Mouse (Mus musculus): ENCODE measurements around the gene Bricd5. TPM values are rescaled to one million over a fixed set of nuclear protein-coding genes. Genes with fewer than 3 reads are reported as not detected.

Bricd5 gene
- polyA plus RNA-seq, 1 experiment from 2014 or later, result not detected

GRCm38 (mm10) chr17:24490399-24490798 is 16.7 kb downstream of the Bricd5 start:
- peak overlapping the region; percentile 90 for H3K4me3 ChIP-seq (replicated peaks)
- 57% methylated on average over 4 of the region's 4 CpGs for WGBS

DNA sequence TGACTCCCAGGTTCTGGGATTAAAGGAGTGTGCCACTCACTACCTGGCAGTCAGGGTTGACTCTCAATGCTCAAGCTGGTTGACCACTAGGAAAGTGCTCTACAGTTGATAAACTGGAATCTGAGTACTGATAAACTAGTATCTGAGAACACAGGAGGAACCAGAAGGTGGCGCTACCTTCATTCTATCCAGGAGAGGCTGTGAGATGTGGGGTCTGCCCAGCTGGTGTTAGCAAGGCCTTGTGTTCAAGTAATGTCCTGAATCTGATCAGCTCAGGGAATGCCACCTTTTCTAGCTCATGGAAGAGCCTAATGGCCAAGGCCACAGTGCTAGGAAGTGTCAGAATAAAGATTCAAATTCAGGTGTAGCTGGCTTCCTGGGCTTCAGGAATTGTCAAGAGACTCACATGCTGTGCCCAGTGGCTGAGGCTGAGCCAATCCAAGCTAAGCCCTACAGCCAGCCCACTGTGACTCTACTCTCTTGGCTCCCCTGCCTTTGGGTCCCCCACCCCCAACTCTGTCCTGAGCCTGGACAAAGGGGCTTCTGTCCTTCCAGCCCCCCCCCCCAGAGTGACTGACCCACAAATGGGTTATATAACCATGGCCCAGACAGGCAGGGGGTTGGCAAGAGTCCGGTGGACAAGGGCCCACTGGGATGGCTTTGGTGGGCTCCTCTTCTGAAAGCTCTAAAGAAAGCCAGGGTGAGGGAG is 21.1 kb downstream of the Bricd5 start:
- Histone ChIP-seq H3K36me3 (peaks cover 41% of the 10 kb centered on the region), H3K4me2 (replicated peaks) (no peak overlapping the region), H3K9me3 (no peaks in the 10 kb centered on the region), H3K4me1 (replicated peaks) (peaks cover 21% of the 10 kb centered on the region), H3K9ac (replicated peaks) (no peak overlapping the region), H3K27me3 (no peaks in the 10 kb centered on the region), H3K27ac (no peak overlapping the region), H3K4me3 (replicated peaks) (no peak overlapping the region)
- 37% methylated on average over 2 of the region's 2 CpGs for WGBS
- no peak for ATAC-seq

More at GRCm38 (mm10) chr17:24490399-24490798, 16.7 kb downstream of the Bricd5 start:
- Histone ChIP-seq H3K4me2 (replicated peaks) (peak overlapping the region; percentile 86), H3K27me3 (no peaks in the 10 kb centered on the region), H3K9me3 (no peaks in the 10 kb centered on the region), H3K9ac (replicated peaks) (peak overlapping the region; percentile 95; the same call in 1 of the 2 replicates), H3K27ac (peak overlapping the region; percentile 97), H3K36me3 (no peaks in the 10 kb centered on the region), H3K4me1 (replicated peaks) (peaks cover 40% of the 10 kb centered on the region)
- no peak for ATAC-seq

- Histone ChIP-seq H3K4me1 (replicated peaks) (peaks cover 14% of the 10 kb centered on the region), H3K4me2 (replicated peaks) (no peak overlapping the region), H3K36me3 (peaks cover 47% of the 10 kb centered on the region), H3K27me3 (no peaks in the 10 kb centered on the region), H3K27ac (no peak overlapping the region), H3K9me3 (no peaks in the 10 kb centered on the region), H3K4me3 (replicated peaks) (no peak overlapping the region), H3K9ac (replicated peaks) (no peak overlapping the region)
- ATAC-seq, result no peak
- WGBS, result 74% methylated on average over 3 of the region's 3 CpGs
Observed at GRCm38 (mm10) chr17:24495443-24495842, 21.8 kb downstream of the Bricd5 start.

DNA sequence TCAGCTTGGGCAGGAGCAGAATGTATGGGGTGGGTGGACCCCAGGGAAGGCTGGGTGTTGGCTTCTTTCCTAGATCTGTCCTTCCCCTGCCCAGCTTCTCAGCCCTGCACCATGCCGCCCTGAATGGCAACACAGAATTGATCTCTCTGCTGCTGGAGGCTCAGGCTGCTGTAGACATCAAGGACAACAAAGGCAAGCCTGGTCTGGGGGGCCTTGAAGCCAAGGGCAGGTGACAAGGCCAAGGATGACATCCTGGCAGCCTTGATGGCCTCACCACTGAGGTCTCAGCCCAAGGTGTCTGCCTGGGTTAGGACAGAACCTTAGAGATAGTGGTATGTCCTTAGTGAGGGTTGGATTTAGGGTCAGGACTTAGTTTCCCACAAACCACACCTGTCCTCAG is 22.3 kb downstream of the Bricd5 start:
- no peak for ATAC-seq
- Histone ChIP-seq H3K4me3 (replicated peaks) (no peak overlapping the region), H3K4me2 (replicated peaks) (no peak overlapping the region), H3K9ac (replicated peaks) (no peak overlapping the region), H3K27me3 (no peaks in the 10 kb centered on the region), H3K4me1 (replicated peaks) (peaks cover 8% of the 10 kb centered on the region; the same call in 1 of the 2 replicates), H3K27ac (no peak overlapping the region), H3K36me3 (peaks cover 53% of the 10 kb centered on the region), H3K9me3 (no peaks in the 10 kb centered on the region)
- WGBS, result 76% methylated on average over 1 of the region's 1 CpGs

GRCm38 (mm10) chr17:24502208-24502607 is 28.5 kb downstream of the Bricd5 start:
- no peak overlapping the region for H3K4me2 ChIP-seq (replicated peaks)
- peaks cover 95% of the 10 kb centered on the region for H3K36me3 ChIP-seq
- no peak overlapping the region for H3K27ac ChIP-seq
- 26% methylated on average over 11 of the region's 11 CpGs for WGBS
- H3K4me1 ChIP-seq (replicated peaks), result peaks cover 10% of the 10 kb centered on the region
- no peak overlapping the region for H3K9ac ChIP-seq (replicated peaks)
- H3K4me3 ChIP-seq (replicated peaks), result no peak overlapping the region
- no peaks in the 10 kb centered on the region for H3K27me3 ChIP-seq
- H3K9me3 ChIP-seq, result no peaks in the 10 kb centered on the region
- no peak for ATAC-seq

GRCm38 (mm10) chr17:24504085-24504484 is 30.4 kb downstream of the Bricd5 start:
- Histone ChIP-seq H3K4me2 (replicated peaks) (no peak overlapping the region), H3K36me3 (peaks cover 94% of the 10 kb centered on the region), H3K9me3 (no peaks in the 10 kb centered on the region), H3K27me3 (no peaks in the 10 kb centered on the region), H3K4me3 (replicated peaks) (no peak overlapping the region), H3K27ac (no peak overlapping the region), H3K4me1 (replicated peaks) (peaks cover 10% of the 10 kb centered on the region), H3K9ac (replicated peaks) (no peak overlapping the region)
- WGBS, result 90% methylated on average over 10 of the region's 10 CpGs
- ATAC-seq, result no peak

- Histone ChIP-seq H3K9ac (replicated peaks) (0 out of 2 replicates have a peak overlapping the region, but pooled peaks have one; percentile 19), H3K27me3 (no peaks in the 10 kb centered on the region), H3K9me3 (no peaks in the 10 kb centered on the region), H3K4me2 (replicated peaks) (no peak overlapping the region), H3K27ac (no peak overlapping the region), H3K36me3 (peaks cover 95% of the 10 kb centered on the region), H3K4me1 (replicated peaks) (peaks cover 10% of the 10 kb centered on the region), H3K4me3 (replicated peaks) (no peak overlapping the region)
- WGBS, result 89% methylated on average over 30 of the region's 30 CpGs
- ATAC-seq, result no peak
Observed at GRCm38 (mm10) chr17:24505286-24505955, 31.7 kb downstream of the Bricd5 start.

- peaks cover 95% of the 10 kb centered on the region for H3K36me3 ChIP-seq
- peak overlapping the region; percentile 34; the same call in 1 of the 2 replicates for H3K9ac ChIP-seq (replicated peaks)
- WGBS, result 26% methylated on average over 36 of the region's 36 CpGs
- peaks cover 10% of the 10 kb centered on the region for H3K4me1 ChIP-seq (replicated peaks)
- no peaks in the 10 kb centered on the region for H3K27me3 ChIP-seq
- no peak overlapping the region for H3K4me3 ChIP-seq (replicated peaks)
- peak overlapping the region; percentile 10; the same call in 1 of the 2 replicates for H3K27ac ChIP-seq
- no peaks in the 10 kb centered on the region for H3K9me3 ChIP-seq
- peak overlapping the region; percentile 14; the same call in 1 of the 2 replicates for H3K4me2 ChIP-seq (replicated peaks)
- ATAC-seq, result 0 out of 2 replicates have a peak, but pooled peaks have one; percentile 25
Observed at GRCm38 (mm10) chr17:24506332-24507070, 32.8 kb downstream of the Bricd5 start.

DNA sequence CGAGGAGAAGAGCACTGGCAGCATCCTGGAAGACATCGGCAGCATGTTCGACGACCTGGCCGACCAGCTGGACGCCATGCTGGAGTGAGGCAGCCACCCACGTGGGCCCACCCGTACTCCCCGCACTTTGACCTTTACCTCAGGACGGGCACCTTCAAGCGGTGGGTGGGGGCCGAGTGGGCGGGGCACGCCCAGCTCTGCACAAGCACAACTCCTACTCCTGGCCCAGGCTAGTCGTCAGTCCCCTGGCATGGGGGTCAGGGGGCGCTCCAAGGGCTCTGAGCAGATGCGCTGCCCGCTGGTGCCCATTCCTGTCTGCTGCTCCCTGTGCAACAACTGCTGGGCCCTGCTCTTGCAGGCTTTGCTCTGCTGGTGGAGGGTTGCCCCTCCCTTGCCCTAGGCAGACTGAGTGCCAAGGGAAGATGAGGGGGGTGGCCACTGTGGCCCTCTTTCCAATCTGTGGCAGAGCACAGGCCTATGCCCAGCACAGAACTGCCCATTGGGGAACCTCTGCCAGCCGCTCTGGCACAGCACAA is 33.5 kb downstream of the Bricd5 start:
- ATAC-seq, result 0 out of 2 replicates have a peak, but pooled peaks have one; percentile 5
- H3K27me3 ChIP-seq, result no peaks in the 10 kb centered on the region
- WGBS, result 48% methylated on average over 19 of the region's 19 CpGs

GRCm38 (mm10) chr17:24507806-24508460 is 34.2 kb downstream of the Bricd5 start:
- WGBS, result 85% methylated on average over 12 of the region's 12 CpGs
- no peak overlapping the region for H3K4me2 ChIP-seq (replicated peaks)
- no peak overlapping the region for H3K27ac ChIP-seq
- no peak overlapping the region for H3K4me3 ChIP-seq (replicated peaks)
- H3K9me3 ChIP-seq, result no peaks in the 10 kb centered on the region
- H3K36me3 ChIP-seq, result peaks cover 93% of the 10 kb centered on the region
- no peak for ATAC-seq
- no peaks in the 10 kb centered on the region for H3K27me3 ChIP-seq
- peaks cover 10% of the 10 kb centered on the region for H3K4me1 ChIP-seq (replicated peaks)
- H3K9ac ChIP-seq (replicated peaks), result no peak overlapping the region

More for the DNA sequence above, 33.5 kb downstream of the Bricd5 start:
- 0 out of 2 replicates have a peak overlapping the region, but pooled peaks have one; percentile 10 for H3K27ac ChIP-seq
- H3K9me3 ChIP-seq, result no peaks in the 10 kb centered on the region
- H3K9ac ChIP-seq (replicated peaks), result no peak overlapping the region
- H3K4me2 ChIP-seq (replicated peaks), result no peak overlapping the region
- H3K36me3 ChIP-seq, result peaks cover 95% of the 10 kb centered on the region
- peaks cover 10% of the 10 kb centered on the region for H3K4me1 ChIP-seq (replicated peaks)
- H3K4me3 ChIP-seq (replicated peaks), result no peak overlapping the region

DNA sequence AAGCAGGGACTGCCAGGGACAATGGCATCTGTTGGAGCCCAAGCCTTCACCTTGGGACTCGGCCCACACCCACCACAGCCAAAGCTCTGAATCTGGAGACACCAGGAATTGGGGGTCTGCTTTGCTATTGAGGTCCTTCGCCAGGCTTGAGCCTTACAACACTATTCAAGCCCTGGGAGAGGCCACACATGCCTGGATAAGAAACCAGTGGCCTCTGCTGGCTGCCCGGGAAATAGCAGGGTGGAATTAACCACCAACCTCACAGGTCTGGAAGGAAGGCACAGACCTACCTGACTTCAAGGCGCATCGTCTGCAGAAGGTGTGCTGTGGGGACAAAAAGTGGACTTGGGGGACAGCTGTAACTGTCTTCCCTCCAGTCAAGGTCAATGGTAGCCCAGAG is 39.9 kb downstream of the Bricd5 start:
- H3K36me3 ChIP-seq, result peaks cover 94% of the 10 kb centered on the region
- H3K9me3 ChIP-seq, result no peaks in the 10 kb centered on the region
- H3K4me3 ChIP-seq (replicated peaks), result no peak overlapping the region
- H3K9ac ChIP-seq (replicated peaks), result no peak overlapping the region
- no peaks in the 10 kb centered on the region for H3K4me1 ChIP-seq (replicated peaks)
- peak; percentile 61 for ATAC-seq
- no peak overlapping the region for H3K27ac ChIP-seq
- 51% methylated on average over 5 of the region's 5 CpGs for WGBS
- no peak overlapping the region for H3K4me2 ChIP-seq (replicated peaks)
- H3K27me3 ChIP-seq, result no peaks in the 10 kb centered on the region
